Mouse (Mus musculus) lung, adult 2 months (tissue): ENCODE results near the gene Gabpb2.

Source experiments
- CTCF ChIP-seq: fragments of 200-500 bp; IDR thresholded peaks from 2 replicates; pipeline ENCODE4 v1.5.1; 2011; ENCODE audit warnings: mild to moderate bottlenecking, low read length, control low read depth; ENCODE audit not compliant: insufficient read depth
- POLR2A ChIP-seq: fragments of 200-500 bp; IDR thresholded peaks from 2 replicates; pipeline ENCODE4 v1.6.1; 2011; ENCODE audit warnings: low read depth, mild to moderate bottlenecking, control low read depth, low read length, borderline replicate concordance; ENCODE audit errors: extremely low read depth

GRCm38 (mm10) chr3:95261975-95262374, 44.3 kb upstream of the Gabpb2 start:
- TF ChIP-seq POLR2A (no peak), CTCF (no peak)
